Mouse (Mus musculus) thymus, adult 2 months (tissue): ENCODE measurements around the gene Gm13539. TPM values are rescaled to one million over a fixed set of nuclear protein-coding genes. Genes with fewer than 3 reads are reported as not detected.
"Not testable (repeated sequence)": the region's sequence is repeated elsewhere in the genome, so short reads cannot be mapped to it uniquely, and the experiment has no call there.

Experiments
- DNase-seq: peaks from one replicate; pipeline ENCODE4 v3.0.0; 2021
- H3K27ac ChIP-seq: fragments of 200-500 bp; 2 replicates; pipeline ENCODE4 v1.5.1; 2012; ENCODE audit warnings: low read length, control low read depth; ENCODE audit not compliant: control insufficient read depth, insufficient read depth
- H3K27me3 ChIP-seq: fragments of 200-500 bp; 2 replicates; pipeline ENCODE4 v1.6.1; 2012; ENCODE audit warnings: mild to moderate bottlenecking, low read length, moderate library complexity, mixed read lengths; ENCODE audit not compliant: control insufficient read depth, insufficient read depth
- H3K36me3 ChIP-seq: fragments of 200-500 bp; 2 replicates; pipeline ENCODE4 v1.6.1; 2012; ENCODE audit warnings: mild to moderate bottlenecking, low read length, moderate library complexity; ENCODE audit not compliant: control insufficient read depth, insufficient read depth
- H3K4me1 ChIP-seq: fragments of 200-500 bp; replicated peaks from 2 replicates; pipeline ENCODE4 v1.6.1; 2012; ENCODE audit warnings: low read length; ENCODE audit not compliant: control insufficient read depth, insufficient read depth
- H3K4me3 ChIP-seq: fragments of 200-500 bp; 2 replicates; pipeline ENCODE4 v1.5.1; 2012; ENCODE audit warnings: mild to moderate bottlenecking, low read length, control low read depth, moderate library complexity; ENCODE audit not compliant: control insufficient read depth, insufficient read depth
- CTCF ChIP-seq: fragments of 200-500 bp; IDR thresholded peaks from 2 replicates; pipeline ENCODE4 v1.5.1; 2012; ENCODE audit warnings: mild to moderate bottlenecking, control low read depth, low read length, moderate library complexity, borderline replicate concordance; ENCODE audit not compliant: control insufficient read depth, poor library complexity, insufficient read depth; ENCODE audit errors: extremely low read depth
- POLR2A ChIP-seq: fragments of 200-500 bp; IDR thresholded peaks from 2 replicates; pipeline ENCODE4 v1.6.1; 2012; ENCODE audit warnings: mild to moderate bottlenecking, low read length, control low read depth, moderate library complexity; ENCODE audit not compliant: control insufficient read depth, poor library complexity, insufficient read depth; ENCODE audit errors: extremely low read depth
- WGBS: fragments of 180-500 bp; shearing (Covaris S2); methylation state at CpG from one replicate; pipeline ENCODE4 v1.1.7; 2018; 5-methylcytosine and 5-hydroxymethylcytosine counted together
- polyA plus RNA-seq: library from polyadenylated mRNA; depleted of rRNA; stranded (reverse); fragments of >200 nt; gene quantifications from 2 replicates; pipeline ENCODE4 v1.2.3, GENCODE M21; 2012

Gm13539 gene
- polyA plus RNA-seq, 1 experiment = 2.4 TPM

DNA sequence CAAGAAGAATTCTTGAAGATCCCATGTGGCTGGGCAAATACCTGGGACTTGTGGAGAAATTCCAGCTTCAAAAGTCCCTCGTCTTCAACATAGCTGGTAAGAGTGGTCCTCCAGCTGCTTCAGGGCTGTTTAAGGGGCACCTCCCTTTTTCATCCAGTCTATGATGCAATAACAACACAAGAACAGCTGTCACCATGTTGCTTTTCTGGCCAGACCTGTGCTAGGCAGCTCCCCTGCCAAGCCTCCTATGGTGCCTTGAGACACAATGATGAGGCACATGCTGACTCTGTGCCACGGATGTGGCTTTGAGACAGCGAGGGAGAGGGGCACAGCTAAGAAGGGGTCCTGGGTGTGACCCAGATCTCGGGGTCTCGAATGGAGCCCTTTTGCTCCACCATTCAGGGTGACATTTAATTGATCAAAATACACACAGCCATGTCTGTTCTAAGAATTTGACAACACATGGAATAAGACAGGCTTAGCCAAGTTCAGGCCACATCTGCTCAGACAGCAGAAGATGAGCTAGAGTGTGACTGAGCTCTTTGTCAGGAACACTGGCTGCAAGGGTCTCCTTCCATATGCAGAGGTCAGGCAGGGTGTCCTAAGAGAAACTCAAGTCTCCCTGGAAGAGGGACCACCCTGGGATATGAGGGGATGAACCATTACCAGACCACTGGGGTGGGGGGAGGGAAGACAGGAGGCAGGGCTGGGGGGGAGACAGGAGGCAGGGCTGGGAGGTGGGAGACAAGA, 3.7 kb downstream of the Gm13539 start:
- no peak for DNase-seq
- TF ChIP-seq CTCF (no peak), POLR2A (no peak)
- Histone ChIP-seq H3K4me3 (no peak overlapping the region), H3K36me3 (no peaks in the 10 kb centered on the region), H3K27ac (no peak overlapping the region), H3K27me3 (no peaks in the 10 kb centered on the region), H3K4me1 (no peaks in the 10 kb centered on the region)
- WGBS = 87% methylated on average over 5 of the region's 5 CpGs

DNA sequence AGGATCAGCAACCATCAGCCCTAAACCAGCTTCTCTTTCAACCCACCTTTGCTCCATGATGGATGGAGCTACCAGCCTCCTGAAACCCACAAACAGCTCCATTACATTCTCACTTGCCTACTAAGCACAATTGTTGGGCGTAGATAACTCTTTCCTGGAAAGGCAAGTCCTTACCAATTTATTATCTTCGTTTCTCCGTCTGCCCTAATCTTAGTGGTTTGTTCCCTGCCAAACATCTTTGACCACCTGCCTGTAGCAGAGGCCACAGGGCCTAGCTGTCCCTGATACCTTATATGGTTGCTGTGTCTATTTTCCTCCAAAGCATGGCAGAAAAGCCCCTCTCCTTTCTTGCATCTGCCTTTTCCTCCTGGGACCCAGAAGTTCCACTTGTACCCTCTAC, 7.0 kb downstream of the Gm13539 start:
- no peak for DNase-seq
- Histone ChIP-seq H3K4me3 (no peak overlapping the region), H3K36me3 (no peaks in the 10 kb centered on the region), H3K27me3 (no peaks in the 10 kb centered on the region), H3K27ac (no peak overlapping the region), H3K4me1 (no peaks in the 10 kb centered on the region)
- TF ChIP-seq CTCF (no peak), POLR2A (no peak)
- WGBS = 88% methylated on average over 3 of the region's 3 CpGs

DNA sequence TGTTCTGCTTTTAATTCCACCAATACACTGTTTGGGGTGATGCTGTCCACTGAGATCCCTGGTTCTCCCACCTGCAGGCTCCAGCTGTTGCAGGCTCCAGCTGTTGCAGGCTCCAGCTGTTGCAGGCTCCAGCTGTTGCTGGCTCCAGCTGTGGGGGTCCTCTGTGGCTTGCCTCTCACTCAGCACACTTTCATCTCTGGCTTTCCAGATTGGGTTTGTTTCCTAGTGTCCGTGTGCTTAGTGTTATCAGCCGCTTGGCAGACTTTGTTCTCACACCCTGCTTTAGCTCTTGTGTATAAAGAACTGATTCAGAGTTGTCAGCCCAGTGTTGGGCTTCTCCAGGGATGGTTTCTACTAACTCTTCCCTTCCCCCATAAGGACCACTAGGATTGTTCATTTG, 15.6 kb downstream of the Gm13539 start:
- no peak for DNase-seq
- Histone ChIP-seq H3K4me1 (no peaks in the 10 kb centered on the region), H3K27me3 (no peaks in the 10 kb centered on the region), H3K36me3 (no peaks in the 10 kb centered on the region), H3K4me3 (no peak overlapping the region), H3K27ac (no peak overlapping the region)
- WGBS = 58% methylated on average over 2 of the region's 2 CpGs
- no peak for TF ChIP-seq POLR2A
- TF ChIP-seq CTCF = no peak

DNA sequence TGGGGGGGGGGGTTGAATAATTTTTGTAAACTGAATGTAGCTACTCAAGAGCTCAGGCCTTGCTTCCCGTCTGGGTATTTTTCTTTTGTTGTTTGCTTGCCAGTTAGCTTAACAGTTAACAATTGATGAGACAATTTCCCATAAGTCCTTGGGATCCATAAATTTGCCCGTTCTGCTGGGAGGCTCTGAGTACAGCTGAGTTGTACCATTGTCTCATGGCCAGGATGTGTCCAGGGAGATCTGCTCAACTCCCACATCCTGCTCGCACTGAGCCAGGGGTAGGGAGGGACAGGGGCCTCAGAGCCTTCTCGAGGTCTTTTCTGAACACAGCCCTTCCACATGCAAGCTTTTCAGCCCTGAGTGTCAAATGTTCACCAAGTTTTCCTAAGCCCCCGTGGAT, 16.0 kb downstream of the Gm13539 start:
- 53% methylated on average over 5 of the region's 5 CpGs for WGBS
- Histone ChIP-seq H3K4me3 (no peak overlapping the region), H3K4me1 (no peaks in the 10 kb centered on the region), H3K27me3 (no peaks in the 10 kb centered on the region), H3K27ac (no peak overlapping the region), H3K36me3 (no peaks in the 10 kb centered on the region)
- DNase-seq = no peak
- TF ChIP-seq POLR2A = no peak

DNA sequence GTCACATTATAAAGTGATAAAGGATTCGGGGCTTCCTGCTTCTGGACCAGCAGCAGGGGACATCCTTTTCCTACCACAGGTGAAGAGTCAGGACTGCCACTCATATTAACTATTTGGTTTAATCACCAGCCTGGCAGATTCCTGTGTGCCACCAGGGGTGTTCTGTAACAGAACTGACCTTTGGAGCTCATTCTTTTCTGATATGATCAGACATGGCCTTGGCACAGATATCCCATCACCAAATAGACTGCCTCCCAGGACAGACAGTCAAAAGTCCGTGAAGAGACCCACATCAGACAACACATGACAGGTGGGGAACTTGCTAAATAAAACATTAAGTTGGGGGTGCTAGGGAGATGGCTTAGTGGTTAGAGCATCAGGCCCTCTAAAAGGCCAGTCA, 29.7 kb downstream of the Gm13539 start:
- H3K27ac ChIP-seq = no peak overlapping the region
- DNase-seq = no peak
- no peaks in the 10 kb centered on the region for H3K27me3 ChIP-seq
- 77% methylated on average over 2 of the region's 2 CpGs for WGBS
- TF ChIP-seq CTCF (no peak), POLR2A (no peak)
- no peak overlapping the region for H3K4me3 ChIP-seq
- no peaks in the 10 kb centered on the region for H3K36me3 ChIP-seq
- H3K4me1 ChIP-seq = no peaks in the 10 kb centered on the region

DNA sequence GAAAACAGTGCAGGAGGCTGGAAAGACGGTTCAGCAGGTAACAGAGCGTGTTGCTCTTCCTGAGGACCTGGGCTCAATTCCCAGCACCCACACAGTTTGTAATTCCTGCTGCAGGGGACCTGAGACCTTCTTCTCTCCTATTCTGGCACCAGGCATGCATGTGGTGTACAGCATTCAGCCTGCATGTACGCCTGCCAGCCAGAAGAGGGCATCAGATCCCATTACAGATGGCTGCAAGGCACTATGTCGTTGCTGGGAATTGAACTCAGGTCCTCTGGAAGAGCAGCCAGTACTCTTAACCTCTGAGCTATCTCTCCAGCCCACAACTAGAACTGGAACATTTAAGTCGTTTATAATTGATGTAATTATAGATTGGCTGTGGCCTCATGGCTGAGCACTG, 31.3 kb downstream of the Gm13539 start:
- no peak for TF ChIP-seq CTCF
- TF ChIP-seq POLR2A = no peak
- 86% methylated on average over 5 of the region's 5 CpGs for WGBS
- H3K36me3 ChIP-seq = no peaks in the 10 kb centered on the region
- no peak overlapping the region for H3K4me3 ChIP-seq
- H3K27ac ChIP-seq = no peak overlapping the region
- H3K4me1 ChIP-seq = no peaks in the 10 kb centered on the region
- DNase-seq = no peak
- no peaks in the 10 kb centered on the region for H3K27me3 ChIP-seq

DNA sequence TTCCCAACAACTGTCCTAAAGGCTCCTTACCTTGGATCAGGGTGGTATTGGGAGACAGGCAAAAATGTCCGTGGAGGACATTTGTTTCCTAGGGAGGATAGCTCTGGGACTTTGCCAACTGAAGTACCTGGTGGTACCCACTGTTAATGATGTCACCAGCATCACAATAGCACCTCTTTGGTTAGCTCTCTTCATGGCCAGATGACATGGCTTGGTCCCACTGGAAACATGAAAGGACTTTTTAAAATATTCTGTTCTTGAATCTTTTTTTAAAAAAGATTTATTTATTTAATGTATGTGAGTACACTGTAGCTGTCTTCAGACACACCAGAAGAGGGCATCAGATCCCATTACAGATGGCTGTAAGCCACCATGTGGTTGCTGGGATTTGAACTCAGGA, 33.7 kb downstream of the Gm13539 start, which contains the start of gene Glt6d1:
Gene Glt6d1, minus strand, starts transcription at position 101 of the 400 bp plus-strand sequence.
- not testable (repeated sequence) for H3K36me3 ChIP-seq, H3K27ac ChIP-seq, DNase-seq, H3K4me1 ChIP-seq, H3K27me3 ChIP-seq, H3K4me3 ChIP-seq
- WGBS = 71% methylated on average over 1 of the region's 1 CpGs
